Mouse (Mus musculus) C2C12 (cell line): ENCODE data around the gene Gm48551. TPM values are rescaled to one million over a fixed set of nuclear protein-coding genes. Genes with fewer than 3 reads are reported as not detected.

Experiments used
- H3K27me3 ChIP-seq: one replicate; pipeline ENCODE4 v1.6.1; 2011; ENCODE audit not compliant: control insufficient read depth, insufficient read depth, insufficient read length
- H3K36me3 ChIP-seq: one replicate; pipeline ENCODE4 v1.6.1; 2011; ENCODE audit not compliant: control insufficient read depth, insufficient read depth
- H3K4me3 ChIP-seq: one replicate; pipeline ENCODE4 v1.5.1; 2011; ENCODE audit warnings: mild to moderate bottlenecking, control low read depth; ENCODE audit not compliant: poor library complexity, insufficient read depth, severe bottlenecking
- H3K79me2 ChIP-seq: one replicate; pipeline ENCODE4 v1.6.1; 2011; ENCODE audit not compliant: control insufficient read depth, insufficient read depth
- H3K79me3 ChIP-seq: one replicate; pipeline ENCODE4 v1.6.1; 2011; ENCODE audit warnings: low read depth, control low read depth
- H3ac ChIP-seq: one replicate; pipeline ENCODE3; 2011; ENCODE audit warnings: low read depth; ENCODE audit not compliant: control insufficient read depth, insufficient read length
- CEBPB ChIP-seq: IDR thresholded peaks from one replicate; pipeline ENCODE4 v1.6.1; 2011; ENCODE audit warnings: low read depth, mild to moderate bottlenecking, control low read depth, moderate library complexity
- CTCF ChIP-seq: IDR thresholded peaks from one replicate; pipeline ENCODE4 v1.5.1; 2011; ENCODE audit not compliant: control insufficient read depth, insufficient read depth, insufficient read length
- FOSL1 ChIP-seq: IDR thresholded peaks from one replicate; pipeline ENCODE4 v1.8.0; 2011; ENCODE audit warnings: mild to moderate bottlenecking, low read length; ENCODE audit not compliant: poor library complexity, insufficient read depth, severe bottlenecking
- MAX ChIP-seq: IDR thresholded peaks from one replicate; pipeline ENCODE4 v1.6.1; 2011; ENCODE audit warnings: mild to moderate bottlenecking, control low read depth
- MYOD1 ChIP-seq: IDR thresholded peaks from one replicate; pipeline ENCODE4 v1.6.1; 2011; ENCODE audit warnings: low read depth; ENCODE audit not compliant: control insufficient read depth, insufficient read length
- MYOG ChIP-seq: IDR thresholded peaks from one replicate; pipeline ENCODE4 v1.6.1; 2011; ENCODE audit not compliant: control insufficient read depth, insufficient read length; ENCODE audit errors: extremely low read depth
- USF1 ChIP-seq: IDR thresholded peaks from one replicate; pipeline ENCODE4 v1.6.1; 2011; ENCODE audit warnings: low read depth, mild to moderate bottlenecking, control low read depth, moderate library complexity
- polyA plus RNA-seq: library from polyadenylated mRNA; unstranded; fragments of >200 nt; fragmentation: generic; extraction: Trizol; gene quantifications from one replicate; pipeline ENCODE4 v1.2.1, GENCODE M21; 2012; ENCODE audit warnings: missing spikeins

Gm48551 gene
- polyA plus RNA-seq, 1 experiment, result 1.7 TPM

GRCm38 (mm10) chr10:81377793-81378552 lies 6.3 kb upstream of the Gm48551 start, which contains the start of gene Fzr1:
Gene Fzr1 (minus strand): TSS chr10:81378516.
- Histone ChIP-seq H3K27me3 (no peaks in the 10 kb centered on the region), H3K36me3 (peaks cover 36% of the 10 kb centered on the region), H3ac (peak within 1 kb of the TSS; percentile 96), H3K79me3 (peaks cover 49% of the 10 kb centered on the region), H3K79me2 (peaks cover 53% of the 10 kb centered on the region), H3K4me3 (peak within 1 kb of the TSS; percentile 97)
- TF ChIP-seq USF1 (no peak), FOSL1 (no peak), MYOG (no peak), MAX (no peak), MYOD1 (no peak), CEBPB (no peak), CTCF (no peak)

GRCm38 (mm10) chr10:81378553-81379182 lies 5.6 kb upstream of the Gm48551 start:
- Histone ChIP-seq H3K79me3 (peaks cover 42% of the 10 kb centered on the region), H3K79me2 (peaks cover 46% of the 10 kb centered on the region), H3ac (peak overlapping the region; percentile 51), H3K4me3 (peak overlapping the region; percentile 97), H3K27me3 (no peaks in the 10 kb centered on the region), H3K36me3 (peaks cover 29% of the 10 kb centered on the region)
- TF ChIP-seq CTCF, result no peak
- TF ChIP-seq MAX, result no peak
- peak; percentile 10 for TF ChIP-seq FOSL1
- TF ChIP-seq MYOG, result no peak
- no peak for TF ChIP-seq CEBPB
- no peak for TF ChIP-seq USF1
- no peak for TF ChIP-seq MYOD1

- no peaks in the 10 kb centered on the region for H3K27me3 ChIP-seq
- peak overlapping the region; percentile 36 for H3K4me3 ChIP-seq
- H3ac ChIP-seq, result peak overlapping the region; percentile 51
- H3K79me3 ChIP-seq, result peaks cover 37% of the 10 kb centered on the region
- TF ChIP-seq CTCF (no peak), USF1 (no peak), MYOG (no peak), MYOD1 (no peak), CEBPB (no peak), FOSL1 (no peak), MAX (no peak)
- H3K36me3 ChIP-seq, result peaks cover 24% of the 10 kb centered on the region
- H3K79me2 ChIP-seq, result peaks cover 41% of the 10 kb centered on the region
Measured at GRCm38 (mm10) chr10:81379183-81379553, 5.1 kb upstream of the Gm48551 start.

GRCm38 (mm10) chr10:81379809-81380378 lies 4.4 kb upstream of the Gm48551 start:
- Histone ChIP-seq H3K79me3 (peaks cover 37% of the 10 kb centered on the region), H3K27me3 (no peaks in the 10 kb centered on the region), H3ac (no peak overlapping the region), H3K4me3 (no peak overlapping the region), H3K36me3 (peaks cover 17% of the 10 kb centered on the region), H3K79me2 (peaks cover 41% of the 10 kb centered on the region)
- TF ChIP-seq MAX (no peak), MYOD1 (no peak), MYOG (no peak), USF1 (no peak), FOSL1 (no peak), CTCF (no peak)

- TF ChIP-seq MYOG (no peak), MYOD1 (no peak), USF1 (no peak), FOSL1 (no peak), CEBPB (no peak), MAX (no peak), CTCF (no peak)
- Histone ChIP-seq H3K4me3 (no peak overlapping the region), H3K79me3 (peaks cover 35% of the 10 kb centered on the region), H3ac (no peak overlapping the region), H3K27me3 (no peaks in the 10 kb centered on the region), H3K79me2 (peaks cover 41% of the 10 kb centered on the region), H3K36me3 (peaks cover 10% of the 10 kb centered on the region)
Measured at GRCm38 (mm10) chr10:81382039-81382438, 2.2 kb upstream of the Gm48551 start.
